Mouse (Mus musculus) lung, postnatal 0 days (tissue): ENCODE measurements at regions not wholly inside any gene's neighbourhood (a gene's known extent, or its start where the extent isn't known, plus 50 kb on each side); places are given as distances from the start of the nearest gene placed in this dataset.

Experiments
- CTCF ChIP-seq: IDR thresholded peaks from 2 replicates; pipeline ENCODE4 v1.5.1; 2016; ENCODE audit warnings: antibody characterized with exemption, mild to moderate bottlenecking
- EP300 ChIP-seq: IDR thresholded peaks from 2 replicates; pipeline ENCODE4 v1.6.1; 2016; ENCODE audit warnings: antibody characterized with exemption, mild to moderate bottlenecking, control low read depth

DNA sequence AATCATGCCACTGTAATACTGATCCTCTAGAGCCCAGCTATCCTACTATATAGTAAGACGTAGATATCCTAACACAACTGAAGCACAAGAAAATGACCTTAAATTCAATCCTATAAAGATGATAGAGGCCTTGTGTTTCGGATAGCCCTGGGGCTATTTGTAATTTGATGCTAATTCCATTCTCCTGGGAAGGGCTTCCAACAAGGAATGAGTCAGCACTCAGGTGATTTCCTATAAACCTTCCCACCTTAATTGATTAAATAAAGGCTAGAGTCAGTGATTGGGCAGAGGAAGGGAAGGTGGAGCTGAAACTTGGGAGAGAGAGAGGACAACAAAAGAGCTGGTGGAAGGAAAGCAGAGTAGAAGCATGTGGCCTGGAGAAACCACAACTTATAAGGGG lies 86.0 kb downstream of the Ccng2 start:
- TF ChIP-seq CTCF (no peak), EP300 (no peak)
